9 mouse cellular contexts compared by ENCODE assay signal in genomic region chr9:100470936-100471604, GRCm38 (mm10). TPM values are rescaled to one million over a fixed set of nuclear protein-coding genes. Genes with fewer than 3 reads are reported as not detected.
DNase-seq lines count a peak whose midpoint lies in the region; ATAC-seq and TF ChIP-seq lines count a peak whose summit lies in the region.
"Had no signal": no experiment of that assay in that cellular context is flagged by ENCODE, and none has a peak within 500 bp of the region (broad histone marks: within the 10 kb centered on the region; RNA-seq: fewer than 3 reads in every experiment).

No protein-coding gene starts in this region.

- H3K27me3 ChIP-seq in hindbrain, embryonic 16.5 days (replicated peaks; ENCODE audit: control insufficient read depth, insufficient read depth, low read length): no peaks in the 10 kb centered on the region
- H3K27me3 ChIP-seq in hindbrain, embryonic 12.5 days: no peaks in the 10 kb centered on the region
- H3K27me3 ChIP-seq in heart, adult 2 months (ENCODE audit: control insufficient read depth, insufficient read depth, low read length): no peaks in the 10 kb centered on the region
- H3K27me3 ChIP-seq in limb, embryonic 15.5 days: no peaks in the 10 kb centered on the region
- no peaks in the 10 kb centered on the region for H3K27me3 ChIP-seq in midbrain, embryonic 15.5 days (replicated peaks)
- H3K27me3 ChIP-seq: embryonic facial prominence, embryonic 13.5 days had no signal

- H3K9me3 ChIP-seq in hindbrain, embryonic 16.5 days (ENCODE audit: control insufficient read depth, low read length): no peaks in the 10 kb centered on the region
- H3K9me3 ChIP-seq in hindbrain, embryonic 12.5 days (replicated peaks): no peaks in the 10 kb centered on the region
- no peaks in the 10 kb centered on the region for H3K9me3 ChIP-seq in limb, embryonic 15.5 days
- no peaks in the 10 kb centered on the region for H3K9me3 ChIP-seq in midbrain, embryonic 15.5 days
- H3K9me3 ChIP-seq: embryonic facial prominence, embryonic 13.5 days had no signal

- H3K4me3 ChIP-seq in hindbrain, embryonic 16.5 days (ENCODE audit: low read length): no peak overlapping the region
- no peak overlapping the region for H3K4me3 ChIP-seq in hindbrain, embryonic 12.5 days
- H3K4me3 ChIP-seq in heart, adult 2 months: no peak overlapping the region
- no peak overlapping the region for H3K4me3 ChIP-seq in limb, embryonic 15.5 days
- H3K4me3 ChIP-seq in midbrain, embryonic 15.5 days: no peak overlapping the region
- H3K4me3 ChIP-seq in left cerebral cortex, adult 2 months: no peak overlapping the region
- H3K4me3 ChIP-seq: embryonic facial prominence, embryonic 13.5 days had no signal

- peak; percentile 93 for TF ChIP-seq EP300 in heart, adult 2 months (IDR thresholded peaks at IDR 0.05; ENCODE audit: insufficient read depth, low read depth, low read length)

- no peak overlapping the region; the same call in 1 of the 2 replicates for H3K27ac ChIP-seq in hindbrain, embryonic 16.5 days (ENCODE audit: low read depth, low read length)
- no peak overlapping the region for H3K27ac ChIP-seq in hindbrain, embryonic 12.5 days
- peak overlapping the region; percentile 81 for H3K27ac ChIP-seq in heart, adult 2 months
- H3K27ac ChIP-seq in limb, embryonic 15.5 days: peak overlapping the region; percentile 39
- H3K27ac ChIP-seq in midbrain, embryonic 15.5 days: no peak overlapping the region
- H3K27ac ChIP-seq in left cerebral cortex, adult 2 months: no peak overlapping the region
- H3K27ac ChIP-seq: embryonic facial prominence, embryonic 13.5 days had no signal

- intact Hi-C loops in heart, adult 2 months (cut with DNase I): loop anchor here (1.0 to 2.0 kb wide), 2 partner anchors 17 to 34 kb away; no protein-coding TSS in a partner anchor
- intact Hi-C loops in left cerebral cortex, adult 2 months (cut with DNase I): no loop called here

- WGBS in hindbrain, embryonic 16.5 days: 64% methylated on average over 8 of the region's 8 CpGs
- 74% methylated on average over 8 of the region's 8 CpGs for WGBS in hindbrain, embryonic 12.5 days
- 22% methylated on average over 8 of the region's 8 CpGs for WGBS in heart, adult 2 months
- 40% methylated on average over 8 of the region's 8 CpGs for WGBS in limb, embryonic 15.5 days
- WGBS in midbrain, embryonic 15.5 days: 70% methylated on average over 8 of the region's 8 CpGs

- ATAC-seq in hindbrain, embryonic 16.5 days: peak; percentile 79
- ATAC-seq in hindbrain, embryonic 12.5 days (ENCODE audit: low FRiP score): no peak
- ATAC-seq in limb, embryonic 15.5 days (ENCODE audit: insufficient number of reproducible peaks, low FRiP score, low TSS enrichment, low read depth): peak; percentile 54; the same call in 1 of the 2 replicates
- ATAC-seq in midbrain, embryonic 15.5 days (replicated peaks): no peak

- no peaks in the 10 kb centered on the region for H3K79me2 ChIP-seq in heart, adult 2 months (replicated peaks; ENCODE audit: control insufficient read depth, insufficient read depth, low read length)

- peaks cover 3% of the 10 kb centered on the region; the same call in 1 of the 2 replicates for H3K4me1 ChIP-seq in hindbrain, embryonic 16.5 days (ENCODE audit: control insufficient read depth, insufficient read depth, low read depth, low read length)
- 0 out of 2 replicates have a peak, but pooled peaks cover 3% of the 10 kb centered on the region for H3K4me1 ChIP-seq in hindbrain, embryonic 12.5 days
- H3K4me1 ChIP-seq in heart, adult 2 months (ENCODE audit: control insufficient read depth, insufficient read depth, low read length): peaks cover 32% of the 10 kb centered on the region
- peaks cover 22% of the 10 kb centered on the region for H3K4me1 ChIP-seq in limb, embryonic 15.5 days
- H3K4me1 ChIP-seq in midbrain, embryonic 15.5 days: no peaks in the 10 kb centered on the region
- H3K4me1 ChIP-seq: embryonic facial prominence, embryonic 13.5 days had no signal

- no peaks in the 10 kb centered on the region for H3K36me3 ChIP-seq in hindbrain, embryonic 16.5 days (ENCODE audit: control insufficient read depth, insufficient read depth, low read length)
- 0 out of 2 replicates have a peak, but pooled peaks cover under 1% of the 10 kb centered on the region for H3K36me3 ChIP-seq in hindbrain, embryonic 12.5 days
- H3K36me3 ChIP-seq in heart, adult 2 months (ENCODE audit: control insufficient read depth, insufficient read depth, low read length): peaks cover 4% of the 10 kb centered on the region; the same call in 1 of the 2 replicates
- H3K36me3 ChIP-seq in limb, embryonic 15.5 days: peaks cover 3% of the 10 kb centered on the region; the same call in 1 of the 2 replicates
- H3K36me3 ChIP-seq in midbrain, embryonic 15.5 days (replicated peaks): no peaks in the 10 kb centered on the region
- H3K36me3 ChIP-seq: embryonic facial prominence, embryonic 13.5 days had no signal

- H3K9ac ChIP-seq in hindbrain, embryonic 16.5 days (ENCODE audit: low read depth, low read length): no peak overlapping the region
- no peak overlapping the region for H3K9ac ChIP-seq in hindbrain, embryonic 12.5 days
- 0 out of 2 replicates have a peak overlapping the region, but pooled peaks have one; percentile 20 for H3K9ac ChIP-seq in heart, adult 2 months (ENCODE audit: low read depth, low read length)
- H3K9ac ChIP-seq in limb, embryonic 15.5 days: no peak overlapping the region
- H3K9ac ChIP-seq in midbrain, embryonic 15.5 days: no peak overlapping the region
- H3K9ac ChIP-seq: embryonic facial prominence, embryonic 13.5 days had no signal

- peak; percentile 25 for TF ChIP-seq CTCF in heart, adult 2 months (IDR thresholded peaks at IDR 0.05)
- TF ChIP-seq CTCF in left cerebral cortex, adult 2 months (IDR thresholded peaks at IDR 0.05): no peak

- DNase-seq in cerebellum, adult 11-12 months: peak; percentile 99
- peak; percentile 85 to 91 for DNase-seq in heart, adult 2 months
- DNase-seq in frontal cortex, postnatal 25 days (ENCODE audit: low spot score in 2 of 2): no peak
- DNase-seq in left cerebral cortex, adult 2 months (ENCODE audit: extremely low spot score in 1 of 2, low spot score in 2 of 2): no peak

- TF ChIP-seq POLR2A in heart, adult 2 months (IDR thresholded peaks at IDR 0.05; ENCODE audit: insufficient read depth, low read depth, low read length): no peak

- H3K4me2 ChIP-seq in hindbrain, embryonic 16.5 days (ENCODE audit: low read length): no peak overlapping the region
- no peak overlapping the region for H3K4me2 ChIP-seq in hindbrain, embryonic 12.5 days (replicated peaks)
- H3K4me2 ChIP-seq in limb, embryonic 15.5 days: 0 out of 2 replicates have a peak overlapping the region, but pooled peaks have one; percentile 2
- no peak overlapping the region for H3K4me2 ChIP-seq in midbrain, embryonic 15.5 days
- H3K4me2 ChIP-seq: embryonic facial prominence, embryonic 13.5 days had no signal

RNA-seq across cellular contexts. Expression of gene Il20rb, which starts 15.5 kb away (rescaled TPM):
- polyA plus RNA-seq in hindbrain, embryonic 16.5 days (2015; fragmentation: Nextera tagmentation; extraction: Ambion mirVana): 0.66 and 1.1 TPM in 2 replicates
- 0.42 and 0.87 TPM in 2 replicates for polyA plus RNA-seq in hindbrain, embryonic 12.5 days (2016; fragmentation: Nextera tagmentation; extraction: Ambion mirVana)
- 1 to 10 TPM in 1 of 2 experiments, under 1 TPM in 1; 0.86 to 1.6 TPM for total RNA-seq in heart, adult 2 months (2021)
- 1.7 and 2.0 TPM in 2 replicates for polyA plus RNA-seq in heart, adult 2 months (2012; rRNA removed)
- 14.2 and 17.9 TPM in 2 replicates for polyA plus RNA-seq in limb, embryonic 15.5 days (2015; fragmentation: Nextera tagmentation; extraction: Ambion mirVana)
- 0.43 and 0.52 TPM in 2 replicates for polyA plus RNA-seq in midbrain, embryonic 15.5 days (2015; fragmentation: Nextera tagmentation; extraction: Ambion mirVana)
- total RNA-seq in left cerebral cortex, adult 2 months (2021): under 1 TPM; 0.23 to 0.38 TPM

Comparison
In these comparisons a context has a peak if more than half of its experiments do, and no peak if none do; other contexts are left out.
1. ATAC-seq: peak in hindbrain, embryonic 16.5 days (single experiment) and limb, embryonic 15.5 days (single experiment); none in hindbrain, embryonic 12.5 days (single experiment) and midbrain, embryonic 15.5 days (single experiment).
2. H3K27ac ChIP-seq: peak in heart, adult 2 months (single experiment) and limb, embryonic 15.5 days (single experiment); none in hindbrain, embryonic 16.5 days (single experiment), hindbrain, embryonic 12.5 days (single experiment), midbrain, embryonic 15.5 days (single experiment) and left cerebral cortex, adult 2 months (single experiment).
3. DNase-seq: peak in cerebellum, adult 11-12 months (single experiment) and heart, adult 2 months (2 of 2); none in frontal cortex, postnatal 25 days (0 of 2) and left cerebral cortex, adult 2 months (0 of 2).